Mouse (Mus musculus) fat pad, adult 2 months (tissue): ENCODE data around the gene Olfr777.
"Not testable (repeated sequence)": the region's sequence is repeated elsewhere in the genome, so short reads cannot be mapped to it uniquely, and the experiment has no call there.

Experiments used
- DNase-seq: peaks from one replicate; pipeline ENCODE4 v3.0.0-alpha.2; 2011; ENCODE audit warnings: low read depth, low spot score; ENCODE audit errors: extremely low read depth

Olfr777 gene

DNA sequence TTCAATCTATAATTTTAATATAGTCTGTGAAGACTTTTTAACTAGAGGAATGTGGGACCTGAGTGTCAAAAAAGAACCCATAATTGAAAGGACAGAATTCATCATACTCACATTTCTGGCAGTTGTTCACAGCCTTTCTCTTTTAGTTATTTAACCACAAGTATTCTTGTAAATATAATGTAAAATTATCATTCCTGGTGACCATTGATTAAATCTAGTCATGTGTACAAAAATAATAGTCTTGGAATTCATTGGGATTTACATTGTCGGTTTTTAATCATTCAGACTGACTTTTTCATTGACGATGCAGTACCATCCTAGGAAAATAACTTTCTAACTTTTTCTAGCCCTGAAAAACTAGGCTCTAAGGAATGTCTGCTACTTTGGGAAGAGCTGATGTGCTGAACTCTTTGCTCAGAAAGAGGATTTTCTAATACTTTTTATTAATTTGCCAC, at the start of gene Olfr777:
TSS of gene Olfr777 (minus strand) at position 405 of the 455 bp plus-strand sequence.
- DNase-seq: no peak

DNA sequence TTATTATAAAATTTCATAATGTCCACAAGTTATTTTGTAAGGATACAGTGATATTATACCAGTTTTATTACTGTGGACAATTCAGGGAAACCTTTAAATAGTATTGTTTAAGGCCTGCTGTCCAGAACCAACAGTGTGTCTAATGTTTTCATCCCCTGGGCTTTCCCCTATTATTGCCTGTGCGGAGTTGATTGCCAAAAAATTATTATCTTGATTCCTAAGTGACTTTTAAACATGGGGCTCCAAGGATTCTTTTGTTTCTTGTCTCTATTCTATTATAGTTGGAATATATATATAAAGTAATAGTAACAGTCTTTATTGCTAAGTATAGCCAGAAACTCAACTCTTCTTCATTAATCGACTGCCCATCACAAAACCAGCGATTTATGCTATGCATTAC, 46.5 kb upstream of the Olfr777 start, which contains the start of gene Olfr780:
TSS of gene Olfr780 (plus strand) at position 301 of the 400 bp plus-strand sequence.
- DNase-seq: no peak

GRCm38 (mm10) chr10:129313521-129313920, 42.2 kb upstream of the Olfr777 start:
- not testable (repeated sequence) for DNase-seq

GRCm38 (mm10) chr10:129312973-129313372, 41.7 kb upstream of the Olfr777 start:
- DNase-seq: not testable (repeated sequence)

- DNase-seq: no peak
Observed at GRCm38 (mm10) chr10:129258827-129259226, 12.5 kb downstream of the Olfr777 start, which contains the start of gene Olfr776. Gene Olfr776 (plus strand): TSS chr10:129259127.

DNA sequence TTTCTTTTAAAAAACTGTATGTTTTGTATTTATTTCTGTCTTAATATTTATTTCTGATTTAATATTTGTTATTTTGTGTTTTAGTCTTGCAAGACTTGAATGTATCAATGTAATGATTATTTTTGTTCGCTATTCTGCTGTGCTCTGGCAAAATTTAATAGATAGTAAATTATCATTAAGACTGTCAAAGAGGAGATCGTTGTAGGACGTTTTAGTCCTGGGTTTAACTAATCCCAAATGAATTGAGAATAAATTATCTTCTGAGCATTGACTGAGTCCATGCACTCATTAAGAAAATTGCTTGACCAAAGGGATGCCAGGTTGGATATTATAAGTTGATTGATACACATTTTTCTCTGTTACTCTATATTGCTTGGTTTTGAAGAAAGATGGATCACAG, 23.2 kb downstream of the Olfr777 start, which contains the start of gene Olfr775:
TSS of gene Olfr775 (plus strand) at position 301 of the 400 bp plus-strand sequence.
- DNase-seq: no peak

GRCm38 (mm10) chr10:129235904-129236303, 35.4 kb downstream of the Olfr777 start, which contains the start of gene Olfr774:
Gene Olfr774 (plus strand): TSS chr10:129236204.
- DNase-seq: no peak

DNA sequence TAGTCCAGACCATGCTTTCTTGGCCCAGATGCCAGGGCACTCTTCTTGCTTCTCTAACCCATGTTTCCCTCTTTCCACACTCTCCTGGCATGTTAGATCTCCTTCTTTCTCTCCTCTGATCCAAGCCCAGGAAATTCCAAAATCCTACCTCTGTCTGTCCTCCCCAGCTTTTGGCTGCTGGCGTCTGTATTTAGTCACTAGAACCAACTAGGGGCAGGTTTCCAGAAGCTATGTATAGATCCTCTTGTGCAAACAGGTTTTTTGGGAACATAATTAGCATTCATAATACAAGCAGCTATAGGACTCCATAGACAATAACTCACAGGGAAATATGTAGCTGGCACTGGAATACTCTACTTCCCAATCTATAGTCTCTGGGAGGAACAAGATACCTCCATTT, 40.5 kb downstream of the Olfr777 start:
- DNase-seq: no peak
